Comparison of ENCODE assay signal across 8 mouse cellular contexts in the genomic region with DNA sequence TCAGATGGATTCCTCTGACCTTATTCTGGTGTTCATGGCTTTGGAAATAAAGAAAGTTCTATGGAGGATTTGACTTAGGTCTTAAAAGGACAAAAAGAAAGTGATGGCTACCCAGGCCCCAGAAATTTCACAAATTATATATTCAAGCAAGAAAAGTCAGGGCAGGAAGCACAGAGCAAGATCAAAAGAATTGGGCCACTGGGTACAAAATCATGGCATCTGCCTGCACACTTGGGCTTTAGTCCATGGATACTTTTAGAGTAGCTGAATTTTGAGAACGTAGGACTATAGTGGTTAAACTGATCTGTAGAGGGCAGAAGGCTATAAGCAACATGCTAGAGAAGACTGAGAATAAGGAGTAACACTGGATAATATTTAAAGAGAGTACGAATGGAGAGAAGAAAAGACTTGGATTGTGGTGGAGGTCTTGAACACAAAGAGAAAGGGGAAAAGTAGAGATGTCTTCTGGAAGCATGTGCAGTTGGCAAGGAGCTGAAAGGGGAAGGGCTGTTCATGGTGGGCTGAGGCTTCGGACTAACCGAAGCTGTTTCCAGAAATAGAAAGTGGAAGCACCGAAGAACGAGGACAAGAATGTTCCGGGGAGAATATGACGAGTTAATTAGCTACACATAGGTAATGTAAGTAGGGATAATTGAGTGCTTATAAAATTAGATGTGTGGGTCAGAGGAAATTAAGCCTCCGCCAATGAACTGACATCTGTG.
DNase-seq lines count a peak whose midpoint lies in the region; ATAC-seq lines count a peak whose summit lies in the region.

No protein-coding gene starts in this region.

- H3K27me3 ChIP-seq in embryonic facial prominence, embryonic 14.5 days (replicated peaks; ENCODE audit: control insufficient read depth, insufficient read depth, low read length), result no peaks in the 10 kb centered on the region
- no peaks in the 10 kb centered on the region for H3K27me3 ChIP-seq in limb, embryonic 15.5 days
- H3K27me3 ChIP-seq in stomach, embryonic 14.5 days (ENCODE audit: control insufficient read depth, insufficient read depth, low read length), result no peaks in the 10 kb centered on the region
- no peaks in the 10 kb centered on the region for H3K27me3 ChIP-seq in midbrain, embryonic 13.5 days
- H3K27me3 ChIP-seq in midbrain, embryonic 10.5 days (ENCODE audit: low read depth, poor library complexity, severe bottlenecking), result no peaks in the 10 kb centered on the region

- peak overlapping the region; percentile 36 for H3K4me2 ChIP-seq in embryonic facial prominence, embryonic 14.5 days (ENCODE audit: low read depth, low read length)
- H3K4me2 ChIP-seq in limb, embryonic 15.5 days, result peak overlapping the region; percentile 41
- no peak overlapping the region for H3K4me2 ChIP-seq in stomach, embryonic 14.5 days (replicated peaks; ENCODE audit: low read depth, low read length)
- no peak overlapping the region for H3K4me2 ChIP-seq in midbrain, embryonic 13.5 days (replicated peaks)

- H3K4me3 ChIP-seq in embryonic facial prominence, embryonic 14.5 days (ENCODE audit: low read depth, low read length), result peak overlapping the region; percentile 16
- H3K4me3 ChIP-seq in limb, embryonic 15.5 days, result peak overlapping the region; percentile 28
- no peak overlapping the region for H3K4me3 ChIP-seq in stomach, embryonic 14.5 days (ENCODE audit: low read depth, low read length)
- no peak overlapping the region for H3K4me3 ChIP-seq in midbrain, embryonic 13.5 days (replicated peaks)
- no peak overlapping the region for H3K4me3 ChIP-seq in midbrain, embryonic 10.5 days

- ATAC-seq in embryonic facial prominence, embryonic 14.5 days (ENCODE audit: low read depth), result no peak; the same call in 1 of the 2 replicates
- no peak for ATAC-seq in limb, embryonic 15.5 days (ENCODE audit: insufficient number of reproducible peaks, low FRiP score, low TSS enrichment, low read depth)
- no peak for ATAC-seq in stomach, embryonic 14.5 days (ENCODE audit: insufficient number of reproducible peaks, insufficient read depth, low FRiP score, low read depth)
- no peak for ATAC-seq in midbrain, embryonic 13.5 days

- H3K9ac ChIP-seq in embryonic facial prominence, embryonic 14.5 days (ENCODE audit: low read depth, low read length), result no peak overlapping the region
- no peak overlapping the region for H3K9ac ChIP-seq in limb, embryonic 15.5 days
- no peak overlapping the region for H3K9ac ChIP-seq in stomach, embryonic 14.5 days (replicated peaks; ENCODE audit: low read depth, low read length)
- H3K9ac ChIP-seq in midbrain, embryonic 13.5 days (replicated peaks), result no peak overlapping the region

- intact Hi-C loops in gastrocnemius, postnatal 14 days (cut with DNase I; ENCODE audit: low total_unique reads), result no loop called here

- no peak overlapping the region for H3K27ac ChIP-seq in embryonic facial prominence, embryonic 14.5 days (replicated peaks; ENCODE audit: low read depth, low read length)
- H3K27ac ChIP-seq in limb, embryonic 15.5 days, result peak overlapping the region; percentile 50
- peak overlapping the region; percentile 10; the same call in 1 of the 2 replicates for H3K27ac ChIP-seq in stomach, embryonic 14.5 days (ENCODE audit: low read length)
- no peak overlapping the region for H3K27ac ChIP-seq in midbrain, embryonic 13.5 days
- no peak overlapping the region for H3K27ac ChIP-seq in midbrain, embryonic 10.5 days (replicated peaks)

- 39% methylated on average over 9 of the region's 9 CpGs for WGBS in embryonic facial prominence, embryonic 14.5 days
- WGBS in limb, embryonic 15.5 days, result 18% methylated on average over 9 of the region's 9 CpGs
- WGBS in stomach, embryonic 14.5 days, result 65% methylated on average over 9 of the region's 9 CpGs
- 85% methylated on average over 9 of the region's 9 CpGs for WGBS in midbrain, embryonic 13.5 days
- 90% methylated on average over 9 of the region's 9 CpGs for WGBS in midbrain, embryonic 10.5 days

- H3K36me3 ChIP-seq in embryonic facial prominence, embryonic 14.5 days (ENCODE audit: control insufficient read depth, insufficient read depth, low read length), result no peaks in the 10 kb centered on the region
- no peaks in the 10 kb centered on the region for H3K36me3 ChIP-seq in limb, embryonic 15.5 days
- no peaks in the 10 kb centered on the region for H3K36me3 ChIP-seq in stomach, embryonic 14.5 days (ENCODE audit: control insufficient read depth, insufficient read depth, low read length)
- H3K36me3 ChIP-seq in midbrain, embryonic 13.5 days, result no peaks in the 10 kb centered on the region
- H3K36me3 ChIP-seq in midbrain, embryonic 10.5 days, result no peaks in the 10 kb centered on the region

- H3K4me1 ChIP-seq in embryonic facial prominence, embryonic 14.5 days (ENCODE audit: control insufficient read depth, insufficient read depth, low read length), result peaks cover 16% of the 10 kb centered on the region
- peaks cover 10% of the 10 kb centered on the region for H3K4me1 ChIP-seq in limb, embryonic 15.5 days
- H3K4me1 ChIP-seq in stomach, embryonic 14.5 days (ENCODE audit: control insufficient read depth, insufficient read depth, low read length), result peaks cover 8% of the 10 kb centered on the region; the same call in 1 of the 2 replicates
- no peaks in the 10 kb centered on the region for H3K4me1 ChIP-seq in midbrain, embryonic 13.5 days (replicated peaks)
- H3K4me1 ChIP-seq in midbrain, embryonic 10.5 days, result no peaks in the 10 kb centered on the region

- DNase-seq in lung, adult 18-20 months, result peak; percentile 5 to 7
- DNase-seq in lung, postnatal 4 days, result no peak
- DNase-seq in embryonic facial prominence, embryonic 14.5 days (ENCODE audit: low spot score), result peak; percentile 31
- DNase-seq in gastrocnemius, postnatal 14 days, result no peak
- no peak for DNase-seq in midbrain, embryonic 10.5 days (ENCODE audit: low spot score)

- H3K9me3 ChIP-seq in embryonic facial prominence, embryonic 14.5 days (ENCODE audit: control insufficient read depth, low read length), result no peaks in the 10 kb centered on the region
- no peaks in the 10 kb centered on the region for H3K9me3 ChIP-seq in limb, embryonic 15.5 days
- H3K9me3 ChIP-seq in stomach, embryonic 14.5 days (ENCODE audit: control insufficient read depth, low read depth, low read length), result no peaks in the 10 kb centered on the region
- H3K9me3 ChIP-seq in midbrain, embryonic 13.5 days, result no peaks in the 10 kb centered on the region
- no peaks in the 10 kb centered on the region for H3K9me3 ChIP-seq in midbrain, embryonic 10.5 days (replicated peaks)

Comparison
In these comparisons a context has a peak if more than half of its experiments do, and no peak if none do; other contexts are left out.
1. DNase-seq: peak in lung, adult 18-20 months (2 of 2) and embryonic facial prominence, embryonic 14.5 days (single experiment); none in lung, postnatal 4 days (0 of 2), gastrocnemius, postnatal 14 days (single experiment) and midbrain, embryonic 10.5 days (single experiment).
2. H3K27ac ChIP-seq: peak in limb, embryonic 15.5 days (single experiment) and stomach, embryonic 14.5 days (single experiment); none in embryonic facial prominence, embryonic 14.5 days (single experiment), midbrain, embryonic 13.5 days (single experiment) and midbrain, embryonic 10.5 days (single experiment).
3. H3K4me2 ChIP-seq: peak in embryonic facial prominence, embryonic 14.5 days (single experiment) and limb, embryonic 15.5 days (single experiment); none in stomach, embryonic 14.5 days (single experiment) and midbrain, embryonic 13.5 days (single experiment).
4. H3K4me3 ChIP-seq: peak in embryonic facial prominence, embryonic 14.5 days (single experiment) and limb, embryonic 15.5 days (single experiment); none in stomach, embryonic 14.5 days (single experiment), midbrain, embryonic 13.5 days (single experiment) and midbrain, embryonic 10.5 days (single experiment).